Mouse (Mus musculus) layer of hippocampus, adult 2 months (tissue): ENCODE results near the gene Olfr463. TPM values are rescaled to one million over a fixed set of nuclear protein-coding genes. Genes with fewer than 3 reads are reported as not detected.
"Not testable (repeated sequence)": the region's sequence is repeated elsewhere in the genome, so short reads cannot be mapped to it uniquely, and the experiment has no call there.

ENCODE experiments used
- DNase-seq, 2 experiments: peaks; one replicate each; pipeline ENCODE4 v3.0.0; 2022; ENCODE audit warnings: low spot score in 2 of 2
- H3K27ac ChIP-seq: fragments of 200-600 bp; 2 replicates; pipeline ENCODE4 v1.8.1; 2022
- H3K4me3 ChIP-seq: fragments of 200-600 bp; 2 replicates; pipeline ENCODE4 v1.8.1; 2022; ENCODE audit warnings: mild to moderate bottlenecking
- CTCF ChIP-seq: fragments of 200-600 bp; conservative IDR thresholded peaks from 2 replicates; pipeline ENCODE4 v1.8.1; 2022; ENCODE audit warnings: antibody characterized with exemption, mild to moderate bottlenecking, moderate library complexity
- total RNA-seq, 2 experiments: library from RNA; stranded (reverse); gene quantifications; 2 replicates each; pipeline ENCODE4 v1.2.3; 2021

Gene Olfr463
- total RNA-seq, 2 experiments from 2014 or later, result not detected

GRCm38 (mm10) chr11:87870096-87870495 is 27.1 kb downstream of the Olfr463 start:
- Histone ChIP-seq H3K4me3 (no peak overlapping the region), H3K27ac (no peak overlapping the region)
- no peak for DNase-seq
- no peak for TF ChIP-seq CTCF

- peak; percentile 51 for TF ChIP-seq CTCF
- DNase-seq, result not testable (repeated sequence)
These were observed 30.3 kb downstream of the Olfr463 start for GRCm38 (mm10) chr11:87866891-87867290.

GRCm38 (mm10) chr11:87862805-87863204 is 34.4 kb downstream of the Olfr463 start:
- no peak for TF ChIP-seq CTCF
- Histone ChIP-seq H3K4me3 (no peak overlapping the region), H3K27ac (no peak overlapping the region)
- no peak for DNase-seq

More at GRCm38 (mm10) chr11:87866891-87867290, 30.3 kb downstream of the Olfr463 start:
- not testable (repeated sequence) for H3K4me3 ChIP-seq, H3K27ac ChIP-seq

GRCm38 (mm10) chr11:87860426-87860825 is 36.8 kb downstream of the Olfr463 start:
- no peak for TF ChIP-seq CTCF
- DNase-seq, result no peak
- H3K27ac ChIP-seq, result no peak overlapping the region
- H3K4me3 ChIP-seq, result no peak overlapping the region

GRCm38 (mm10) chr11:87859273-87859672 is 37.9 kb downstream of the Olfr463 start:
- Histone ChIP-seq H3K27ac (no peak overlapping the region), H3K4me3 (no peak overlapping the region)
- DNase-seq, result no peak
- TF ChIP-seq CTCF, result no peak

GRCm38 (mm10) chr11:87854550-87854949 is 42.6 kb downstream of the Olfr463 start:
- no peak for DNase-seq
- Histone ChIP-seq H3K27ac (no peak overlapping the region), H3K4me3 (no peak overlapping the region)
- TF ChIP-seq CTCF, result no peak

GRCm38 (mm10) chr11:87853597-87853954 is 43.6 kb downstream of the Olfr463 start:
- no peak for TF ChIP-seq CTCF
- DNase-seq, result peak; percentile 10 to 18
- Histone ChIP-seq H3K4me3 (peak overlapping the region; percentile 67), H3K27ac (peak overlapping the region; percentile 88)

GRCm38 (mm10) chr11:87852690-87853596 is 44.2 kb downstream of the Olfr463 start, which contains the start of gene Mks1:
Gene Mks1 (plus strand): TSS chr11:87853215.
- H3K4me3 ChIP-seq, result peak within 1 kb of the TSS; percentile 67
- H3K27ac ChIP-seq, result peak within 1 kb of the TSS; percentile 88
- TF ChIP-seq CTCF, result 0 out of 2 replicates have a peak, but pooled peaks have one; percentile 7
- DNase-seq, result peak; percentile 84 to 88

GRCm38 (mm10) chr11:87847884-87848283 is 49.3 kb downstream of the Olfr463 start:
- no peak for DNase-seq
- H3K4me3 ChIP-seq, result no peak overlapping the region
- no peak for TF ChIP-seq CTCF
- H3K27ac ChIP-seq, result no peak overlapping the region

GRCm38 (mm10) chr11:87846968-87847600 is 50.1 kb downstream of the Olfr463 start:
- no peak overlapping the region for H3K4me3 ChIP-seq
- no peak overlapping the region for H3K27ac ChIP-seq
- no peak for DNase-seq
- no peak for TF ChIP-seq CTCF

Other genes starting within 250 kb of the Olfr463 start
- gene Rnf43, start 234.7 kb downstream of the Olfr463 start, total RNA-seq, result 1 to 10 TPM; 3.1 to 3.9 TPM
- 10 to 100 TPM; 72.1 to 72.8 TPM for gene Supt4a, start 159.8 kb downstream of the Olfr463 start, total RNA-seq
- 100 to 1,000 TPM; 155 to 175 TPM for gene Tspoap1, start 136.8 kb downstream of the Olfr463 start, total RNA-seq
- gene Mpo, start 103.8 kb downstream of the Olfr463 start, total RNA-seq, result not detected
- under 1 TPM; 0.27 to 0.64 TPM for gene Lpo, start 69.1 kb downstream of the Olfr463 start, total RNA-seq
- gene Mks1, start 44.2 kb downstream of the Olfr463 start, total RNA-seq, result 1 to 10 TPM; 5.7 to 5.9 TPM
- gene Epx, start 21.9 kb downstream of the Olfr463 start, total RNA-seq, result not detected
- not detected for gene Olfr462, start 5.1 kb downstream of the Olfr463 start, total RNA-seq
- not detected for gene Olfr464, start 23.6 kb upstream of the Olfr463 start, total RNA-seq
- gene Dynll2, start 90.1 kb upstream of the Olfr463 start, total RNA-seq, result 100 to 1,000 TPM; 447 to 467 TPM
- 100 to 1,000 TPM; 234 TPM for gene Srsf1, start 150.0 kb upstream of the Olfr463 start, total RNA-seq
- gene Vezf1, start 170.9 kb upstream of the Olfr463 start, total RNA-seq, result 10 to 100 TPM; 22.0 to 22.7 TPM
- gene Cuedc1, start 200.7 kb upstream of the Olfr463 start, total RNA-seq, result 10 to 100 TPM; 31.1 to 35.3 TPM